Mouse (Mus musculus) thymus, adult 2 months (tissue): ENCODE results near the gene Pld3. TPM values are rescaled to one million over a fixed set of nuclear protein-coding genes. Genes with fewer than 3 reads are reported as not detected.

ENCODE experiments used
- DNase-seq: peaks from one replicate; pipeline ENCODE4 v3.0.0; 2021
- H3K27ac ChIP-seq: fragments of 200-500 bp; 2 replicates; pipeline ENCODE4 v1.5.1; 2012; ENCODE audit warnings: low read length, control low read depth; ENCODE audit not compliant: control insufficient read depth, insufficient read depth
- H3K27me3 ChIP-seq: fragments of 200-500 bp; 2 replicates; pipeline ENCODE4 v1.6.1; 2012; ENCODE audit warnings: mild to moderate bottlenecking, low read length, moderate library complexity, mixed read lengths; ENCODE audit not compliant: control insufficient read depth, insufficient read depth
- H3K36me3 ChIP-seq: fragments of 200-500 bp; 2 replicates; pipeline ENCODE4 v1.6.1; 2012; ENCODE audit warnings: mild to moderate bottlenecking, low read length, moderate library complexity; ENCODE audit not compliant: control insufficient read depth, insufficient read depth
- H3K4me1 ChIP-seq: fragments of 200-500 bp; replicated peaks from 2 replicates; pipeline ENCODE4 v1.6.1; 2012; ENCODE audit warnings: low read length; ENCODE audit not compliant: control insufficient read depth, insufficient read depth
- H3K4me3 ChIP-seq: fragments of 200-500 bp; 2 replicates; pipeline ENCODE4 v1.5.1; 2012; ENCODE audit warnings: mild to moderate bottlenecking, low read length, control low read depth, moderate library complexity; ENCODE audit not compliant: control insufficient read depth, insufficient read depth
- CTCF ChIP-seq: fragments of 200-500 bp; IDR thresholded peaks from 2 replicates; pipeline ENCODE4 v1.5.1; 2012; ENCODE audit warnings: mild to moderate bottlenecking, control low read depth, low read length, moderate library complexity, borderline replicate concordance; ENCODE audit not compliant: control insufficient read depth, poor library complexity, insufficient read depth; ENCODE audit errors: extremely low read depth
- POLR2A ChIP-seq: fragments of 200-500 bp; IDR thresholded peaks from 2 replicates; pipeline ENCODE4 v1.6.1; 2012; ENCODE audit warnings: mild to moderate bottlenecking, low read length, control low read depth, moderate library complexity; ENCODE audit not compliant: control insufficient read depth, poor library complexity, insufficient read depth; ENCODE audit errors: extremely low read depth
- WGBS: fragments of 180-500 bp; shearing (Covaris S2); methylation state at CpG from one replicate; pipeline ENCODE4 v1.1.7; 2018; 5-methylcytosine and 5-hydroxymethylcytosine counted together
- polyA plus RNA-seq: library from polyadenylated mRNA; depleted of rRNA; stranded (reverse); fragments of >200 nt; gene quantifications from 2 replicates; pipeline ENCODE4 v1.2.3, GENCODE M21; 2012

Gene Pld3
- polyA plus RNA-seq, 1 experiment = 516 TPM

GRCm38 (mm10) chr7:27543851-27544250, 9.2 kb downstream of the Pld3 start:
- DNase-seq = no peak
- Histone ChIP-seq H3K4me1 (peaks cover 34% of the 10 kb centered on the region), H3K27ac (no peak overlapping the region), H3K27me3 (no peaks in the 10 kb centered on the region), H3K4me3 (no peak overlapping the region), H3K36me3 (0 out of 2 replicates have a peak, but pooled peaks cover 6% of the 10 kb centered on the region)
- 94% methylated on average over 4 of the region's 4 CpGs for WGBS
- TF ChIP-seq POLR2A (no peak), CTCF (no peak)

- H3K36me3 ChIP-seq = 0 out of 2 replicates have a peak, but pooled peaks cover 6% of the 10 kb centered on the region
- no peak overlapping the region for H3K27ac ChIP-seq
- TF ChIP-seq CTCF (no peak), POLR2A (no peak)
- no peak overlapping the region for H3K4me3 ChIP-seq
- no peak for DNase-seq
- H3K4me1 ChIP-seq = peaks cover 34% of the 10 kb centered on the region
- no peaks in the 10 kb centered on the region for H3K27me3 ChIP-seq
- WGBS = 49% methylated on average over 6 of the region's 6 CpGs
Measured at GRCm38 (mm10) chr7:27543065-27543464, 10.0 kb downstream of the Pld3 start.

GRCm38 (mm10) chr7:27542392-27543033, 10.5 kb downstream of the Pld3 start:
- DNase-seq = peak; percentile 96
- no peaks in the 10 kb centered on the region for H3K27me3 ChIP-seq
- 2% methylated on average over 30 of the region's 30 CpGs for WGBS
- H3K27ac ChIP-seq = peak overlapping the region; percentile 91
- peak overlapping the region; percentile 81 for H3K4me3 ChIP-seq
- H3K36me3 ChIP-seq = peaks cover 7% of the 10 kb centered on the region; the same call in 1 of the 2 replicates
- peaks cover 34% of the 10 kb centered on the region for H3K4me1 ChIP-seq
- TF ChIP-seq CTCF = 0 out of 2 replicates have a peak, but pooled peaks have one; percentile 40
- peak; percentile 89 for TF ChIP-seq POLR2A

- WGBS = 5% methylated on average over 5 of the region's 5 CpGs
- Histone ChIP-seq H3K27me3 (no peaks in the 10 kb centered on the region), H3K36me3 (peaks cover 13% of the 10 kb centered on the region), H3K4me3 (peak overlapping the region; percentile 81), H3K4me1 (peaks cover 34% of the 10 kb centered on the region), H3K27ac (peak overlapping the region; percentile 91)
- no peak for TF ChIP-seq CTCF
- no peak for TF ChIP-seq POLR2A
- peak; percentile 25 for DNase-seq
Measured at GRCm38 (mm10) chr7:27541922-27542321, 11.1 kb downstream of the Pld3 start.

- Histone ChIP-seq H3K36me3 (peaks cover 16% of the 10 kb centered on the region), H3K4me1 (peaks cover 32% of the 10 kb centered on the region), H3K27me3 (no peaks in the 10 kb centered on the region), H3K4me3 (peak overlapping the region; percentile 81), H3K27ac (peak overlapping the region; percentile 91)
- 10% methylated on average over 16 of the region's 16 CpGs for WGBS
- DNase-seq = peak; percentile 95
- peak; percentile 80 for TF ChIP-seq POLR2A
- TF ChIP-seq CTCF = peak; percentile 40; the same call in 1 of the 2 replicates
Measured at GRCm38 (mm10) chr7:27541431-27541830, 11.6 kb downstream of the Pld3 start.

- H3K4me3 ChIP-seq = no peak overlapping the region
- TF ChIP-seq CTCF (no peak), POLR2A (no peak)
- peaks cover 30% of the 10 kb centered on the region for H3K4me1 ChIP-seq
- H3K27ac ChIP-seq = no peak overlapping the region
- peak; percentile 16 for DNase-seq
- peaks cover 21% of the 10 kb centered on the region for H3K36me3 ChIP-seq
- WGBS = 83% methylated on average over 6 of the region's 6 CpGs
- no peaks in the 10 kb centered on the region for H3K27me3 ChIP-seq
Measured at GRCm38 (mm10) chr7:27540935-27541334, 12.1 kb downstream of the Pld3 start.
